Comparison of ENCODE assay signal across 8 mouse cellular contexts in genomic region chrX:134162043-134162720, GRCm38 (mm10). TPM values are rescaled to one million over a fixed set of nuclear protein-coding genes. Genes with fewer than 3 reads are reported as not detected.
A peak's percentile ranks its signal among the peaks of the same experiment; 100 is the strongest.
DNase-seq lines count a peak whose midpoint lies in the region; ATAC-seq lines count a peak whose summit lies in the region.
"Had no signal": no experiment of that assay in that cellular context is flagged by ENCODE, and none has a peak within 500 bp of the region (broad histone marks: within the 10 kb centered on the region; RNA-seq: fewer than 3 reads in every experiment).

Gene Xkrx, minus strand, starts transcription at chrX:134162076.

- peaks cover 14% of the 10 kb centered on the region for H3K27me3 ChIP-seq in midbrain, embryonic 13.5 days

- ATAC-seq in CD4-positive, CD25-positive, alpha-beta regulatory T cell, adult 4 months = peak; percentile 26
- ATAC-seq in inflammation-experienced regulatory T-cells, adult 6 months = peak; percentile 40
- no peak for ATAC-seq in midbrain, embryonic 13.5 days

- no peaks in the 10 kb centered on the region; the same call in 1 of the 2 replicates for H3K4me1 ChIP-seq in midbrain, embryonic 13.5 days (replicated peaks)

- H3K36me3 ChIP-seq in midbrain, embryonic 13.5 days = no peaks in the 10 kb centered on the region

- H3K27ac ChIP-seq in midbrain, embryonic 13.5 days = no peak within 1 kb of the TSS

- H3K4me2 ChIP-seq in midbrain, embryonic 13.5 days (replicated peaks) = peak within 1 kb of the TSS; percentile 58

- H3K4me3 ChIP-seq in midbrain, embryonic 13.5 days (replicated peaks) = peak within 1 kb of the TSS; percentile 40
- H3K4me3 ChIP-seq: erythroblast, embryonic 14.5 days had no signal

- H3K9ac ChIP-seq in midbrain, embryonic 13.5 days (replicated peaks) = peak within 1 kb of the TSS; percentile 32; the same call in 1 of the 2 replicates

- no peaks in the 10 kb centered on the region for H3K9me3 ChIP-seq in midbrain, embryonic 13.5 days

- WGBS in midbrain, embryonic 13.5 days = 35% methylated on average over 16 of the region's 16 CpGs

- DNase-seq in A20 (ENCODE audit: low read depth, low spot score) = peak; percentile 78
- peak; percentile 3 for DNase-seq in embryo, embryonic 9.5 days (ENCODE audit: extremely low spot score)
- DNase-seq in thymus, postnatal 4 days = peak; percentile 44
- DNase-seq in kidney, postnatal 10 days = no peak

RNA-seq across cellular contexts. Expression of gene Xkrx, which starts in this region (rescaled TPM):
- polyA plus RNA-seq in CD4-positive, CD25-positive, alpha-beta regulatory T cell, adult 4 months (2017; shearing (Covaris generic)) = 1 to 10 TPM in 1 of 2 experiments, under 1 TPM in 1; 0.77 to 2.6 TPM
- 1 to 10 TPM in 1 of 3 experiments, under 1 TPM in 1, not detected in 1; 0.83 to 1.3 TPM for polyA plus RNA-seq in inflammation-experienced regulatory T-cells, adult 6 months (2017; shearing (Covaris generic))
- polyA plus RNA-seq in midbrain, embryonic 13.5 days (2015; fragmentation: Nextera tagmentation; extraction: Ambion mirVana) = 0.31 and 0.44 TPM in 2 replicates
